Mouse (Mus musculus) limb, embryonic 11.5 days (tissue): ENCODE results near the gene Zfp523. TPM values are rescaled to one million over a fixed set of nuclear protein-coding genes. Genes with fewer than 3 reads are reported as not detected.

Experiments used
- ATAC-seq: fragments of 200-750 bp; cut with Nextera tagmentation; 2 replicates; pipeline ENCODE4 v1.8.0; 2017; ENCODE audit warnings: low read depth; ENCODE audit not compliant: insufficient number of reproducible peaks, low FRiP score, low TSS enrichment
- DNase-seq: peaks from one replicate; pipeline ENCODE4 v3.0.0-alpha.2; 2015; ENCODE audit warnings: low spot score
- H3K27ac ChIP-seq: fragments of 300-500 bp; sonication (generic); replicated peaks from 2 replicates; pipeline ENCODE4 v1.5.1; 2014; ENCODE audit warnings: low read depth, mild to moderate bottlenecking, low read length
- H3K27me3 ChIP-seq: fragments of 300-500 bp; sonication (generic); 2 replicates; pipeline ENCODE4 v1.6.1; 2014; ENCODE audit warnings: mild to moderate bottlenecking, low read length, mixed read lengths; ENCODE audit not compliant: control insufficient read depth, insufficient read depth
- H3K36me3 ChIP-seq: fragments of 300-500 bp; sonication (generic); 2 replicates; pipeline ENCODE4 v1.6.1; 2014; ENCODE audit warnings: mild to moderate bottlenecking, low read length, moderate library complexity, mixed read lengths; ENCODE audit not compliant: control insufficient read depth, insufficient read depth
- H3K4me1 ChIP-seq: fragments of 300-500 bp; sonication (generic); 2 replicates; pipeline ENCODE4 v1.6.1; 2014; ENCODE audit warnings: low read length, mixed read lengths; ENCODE audit not compliant: control insufficient read depth, insufficient read depth
- H3K4me2 ChIP-seq: fragments of 300-500 bp; sonication (generic); 2 replicates; pipeline ENCODE4 v1.6.1; 2014; ENCODE audit warnings: low read depth, mild to moderate bottlenecking, moderate library complexity; ENCODE audit not compliant: severe bottlenecking
- H3K4me3 ChIP-seq: fragments of 300-500 bp; sonication (generic); 2 replicates; pipeline ENCODE4 v1.5.1; 2014; ENCODE audit warnings: low read depth, low read length
- H3K9ac ChIP-seq: fragments of 300-500 bp; sonication (generic); 2 replicates; pipeline ENCODE4 v1.6.1; 2014; ENCODE audit warnings: mild to moderate bottlenecking, low read length
- H3K9me3 ChIP-seq: fragments of 300-500 bp; sonication (generic); 2 replicates; pipeline ENCODE4 v1.6.1; 2016; ENCODE audit warnings: low read length; ENCODE audit not compliant: control insufficient read depth
- WGBS: fragments of 180-500 bp; shearing (Covaris S2); extraction: QIAGEN DNeasy Blood & Tissue Kit; methylation state at CpG from one replicate; pipeline ENCODE4 v1.1.7; 2014; 5-methylcytosine and 5-hydroxymethylcytosine counted together
- polyA plus RNA-seq: library from polyadenylated mRNA; unstranded; fragments of >200 nt; fragmentation: Nextera tagmentation; extraction: Ambion mirVana; gene quantifications from 2 replicates; pipeline ENCODE4 v1.2.1, GENCODE M21; 2014

The Zfp523 gene
- 34.0 and 35.4 TPM in 2 replicates for polyA plus RNA-seq

- H3K4me1 ChIP-seq: peaks cover 12% of the 10 kb centered on the region
- no peaks in the 10 kb centered on the region for H3K27me3 ChIP-seq
- peak within 1 kb of the TSS; percentile 92 for H3K27ac ChIP-seq
- ATAC-seq (peak; percentile 76), DNase-seq (peak; percentile 97)
- peak within 1 kb of the TSS; percentile 76 for H3K4me3 ChIP-seq
- H3K9ac ChIP-seq: peak within 1 kb of the TSS; percentile 92
- H3K4me2 ChIP-seq: peak within 1 kb of the TSS; percentile 99
- H3K36me3 ChIP-seq: no peaks in the 10 kb centered on the region
- H3K9me3 ChIP-seq: no peaks in the 10 kb centered on the region
- WGBS: under 1% methylated on average over 69 of the region's 82 CpGs
These were observed at the start of gene Zfp523 for GRCm38 (mm10) chr17:28176775-28177539. Gene Zfp523, plus strand, starts transcription at chr17:28177129.

- Histone ChIP-seq H3K4me3 (no peak overlapping the region), H3K4me2 (no peak overlapping the region), H3K36me3 (no peaks in the 10 kb centered on the region), H3K9ac (no peak overlapping the region), H3K27ac (no peak overlapping the region), H3K4me1 (peaks cover 4% of the 10 kb centered on the region; the same call in 1 of the 2 replicates), H3K9me3 (no peaks in the 10 kb centered on the region), H3K27me3 (no peaks in the 10 kb centered on the region)
- no peak for ATAC-seq
- WGBS: 93% methylated on average over 5 of the region's 5 CpGs
- DNase-seq: no peak
These were observed 47.1 kb upstream of the Zfp523 start for GRCm38 (mm10) chr17:28129796-28130195.

GRCm38 (mm10) chr17:28130391-28131125, 46.4 kb upstream of the Zfp523 start:
- Histone ChIP-seq H3K4me3 (no peak overlapping the region), H3K4me1 (peaks cover 4% of the 10 kb centered on the region; the same call in 1 of the 2 replicates), H3K27ac (no peak overlapping the region), H3K36me3 (no peaks in the 10 kb centered on the region), H3K4me2 (no peak overlapping the region), H3K9me3 (no peaks in the 10 kb centered on the region), H3K9ac (no peak overlapping the region), H3K27me3 (no peaks in the 10 kb centered on the region)
- ATAC-seq: no peak
- no peak for DNase-seq
- 62% methylated on average over 5 of the region's 5 CpGs for WGBS

GRCm38 (mm10) chr17:28131156-28131555, 45.8 kb upstream of the Zfp523 start:
- Histone ChIP-seq H3K9me3 (no peaks in the 10 kb centered on the region), H3K27ac (no peak overlapping the region), H3K4me1 (peaks cover 4% of the 10 kb centered on the region; the same call in 1 of the 2 replicates), H3K36me3 (no peaks in the 10 kb centered on the region), H3K9ac (no peak overlapping the region), H3K27me3 (no peaks in the 10 kb centered on the region), H3K4me2 (no peak overlapping the region), H3K4me3 (no peak overlapping the region)
- DNase-seq (no peak), ATAC-seq (no peak)

GRCm38 (mm10) chr17:28133193-28133592, 43.7 kb upstream of the Zfp523 start:
- no peak overlapping the region for H3K27ac ChIP-seq
- no peaks in the 10 kb centered on the region for H3K9me3 ChIP-seq
- no peaks in the 10 kb centered on the region for H3K27me3 ChIP-seq
- H3K4me1 ChIP-seq: peaks cover 4% of the 10 kb centered on the region; the same call in 1 of the 2 replicates
- H3K4me3 ChIP-seq: no peak overlapping the region
- no peak overlapping the region for H3K9ac ChIP-seq
- DNase-seq: peak; percentile 91
- 8% methylated on average over 14 of the region's 14 CpGs for WGBS
- H3K4me2 ChIP-seq: no peak overlapping the region
- ATAC-seq: no peak
- no peaks in the 10 kb centered on the region for H3K36me3 ChIP-seq

- Histone ChIP-seq H3K4me3 (no peak overlapping the region), H3K27ac (no peak overlapping the region), H3K4me1 (peaks cover 6% of the 10 kb centered on the region; the same call in 1 of the 2 replicates), H3K4me2 (no peak overlapping the region), H3K9ac (no peak overlapping the region), H3K27me3 (no peaks in the 10 kb centered on the region), H3K9me3 (no peaks in the 10 kb centered on the region), H3K36me3 (no peaks in the 10 kb centered on the region)
- 43% methylated on average over 3 of the region's 3 CpGs for WGBS
- ATAC-seq: no peak
- DNase-seq: no peak
These were observed 41.4 kb upstream of the Zfp523 start for GRCm38 (mm10) chr17:28135496-28135895.

GRCm38 (mm10) chr17:28136266-28136665, 40.7 kb upstream of the Zfp523 start:
- ATAC-seq: no peak

GRCm38 (mm10) chr17:28138013-28138412, 38.9 kb upstream of the Zfp523 start:
- Histone ChIP-seq H3K9me3 (no peaks in the 10 kb centered on the region), H3K9ac (no peak overlapping the region), H3K27ac (no peak overlapping the region), H3K4me1 (peaks cover 20% of the 10 kb centered on the region), H3K4me2 (no peak overlapping the region), H3K36me3 (no peaks in the 10 kb centered on the region), H3K27me3 (0 out of 2 replicates have a peak, but pooled peaks cover 3% of the 10 kb centered on the region), H3K4me3 (no peak overlapping the region)
- ATAC-seq (no peak), DNase-seq (no peak)
- WGBS: 81% methylated on average over 8 of the region's 8 CpGs

More at GRCm38 (mm10) chr17:28136266-28136665, 40.7 kb upstream of the Zfp523 start:
- Histone ChIP-seq H3K9ac (no peak overlapping the region; the same call in 1 of the 2 replicates), H3K4me3 (no peak overlapping the region), H3K4me1 (peaks cover 14% of the 10 kb centered on the region), H3K27ac (no peak overlapping the region), H3K9me3 (no peaks in the 10 kb centered on the region), H3K4me2 (no peak overlapping the region), H3K27me3 (no peaks in the 10 kb centered on the region), H3K36me3 (no peaks in the 10 kb centered on the region)
- 45% methylated on average over 5 of the region's 5 CpGs for WGBS
- DNase-seq: no peak
